ENCODE assay signal across 15 mouse cellular contexts in the genomic region with DNA sequence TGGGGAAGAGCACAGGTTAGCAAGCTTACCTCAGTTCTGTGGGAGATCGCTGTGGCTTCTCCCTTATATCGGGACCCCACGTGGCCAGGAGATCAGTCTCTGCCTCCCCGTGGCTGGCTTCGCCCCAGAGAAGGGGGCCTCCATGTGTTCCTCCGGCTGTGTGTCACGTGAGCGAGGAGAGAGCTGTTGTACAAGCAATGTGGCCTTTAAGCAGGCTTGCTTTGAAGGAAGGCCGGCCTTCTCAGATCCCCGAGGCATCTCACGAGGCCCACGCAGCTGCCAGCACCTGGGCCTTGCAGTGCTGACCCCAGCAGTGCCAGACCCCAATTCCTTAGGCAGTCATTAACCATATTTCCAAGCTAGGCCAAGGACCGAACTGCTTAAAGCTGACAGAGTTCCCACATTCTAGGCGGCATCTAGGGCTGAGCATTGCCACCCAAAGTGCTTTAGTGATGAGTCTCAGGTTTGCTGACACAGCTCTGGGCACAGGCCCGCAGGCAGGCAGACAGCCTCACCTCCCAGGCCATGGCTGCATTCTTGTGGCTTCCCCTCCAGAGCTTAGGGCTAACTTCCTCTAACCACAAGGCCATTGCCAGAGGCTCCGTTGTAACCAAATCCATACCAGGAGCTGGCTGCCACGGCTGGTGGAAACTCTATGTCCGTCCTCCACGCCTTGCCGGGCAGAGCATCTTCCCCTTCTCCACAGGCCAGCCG. TPM values are rescaled to one million over a fixed set of nuclear protein-coding genes. Genes with fewer than 3 reads are reported as not detected.
A peak's percentile ranks its signal among the peaks of the same experiment; 100 is the strongest.
DNase-seq lines count a peak whose midpoint lies in the region; ATAC-seq lines count a peak whose summit lies in the region.
"Had no signal": no experiment of that assay in that cellular context is flagged by ENCODE, and none has a peak within 500 bp of the region (broad histone marks: within the 10 kb centered on the region; RNA-seq: fewer than 3 reads in every experiment).

No protein-coding gene starts in this region.

- H3K27me3 ChIP-seq in hindbrain, embryonic 10.5 days (ENCODE audit: insufficient read depth, poor library complexity, severe bottlenecking): peaks cover 10% of the 10 kb centered on the region; the same call in 1 of the 2 replicates
- no peaks in the 10 kb centered on the region for H3K27me3 ChIP-seq in hindbrain, embryonic 12.5 days
- H3K27me3 ChIP-seq in embryonic facial prominence, embryonic 11.5 days (ENCODE audit: control insufficient read depth, insufficient read depth, low read length): no peaks in the 10 kb centered on the region
- no peaks in the 10 kb centered on the region for H3K27me3 ChIP-seq in limb, embryonic 12.5 days

- no peak overlapping the region for H3K9ac ChIP-seq in hindbrain, embryonic 12.5 days
- H3K9ac ChIP-seq in embryonic facial prominence, embryonic 11.5 days (replicated peaks; ENCODE audit: low read length): no peak overlapping the region; the same call in 1 of the 2 replicates
- peak overlapping the region; percentile 44; the same call in 1 of the 2 replicates for H3K9ac ChIP-seq in limb, embryonic 12.5 days (replicated peaks)
- H3K9ac ChIP-seq: heart, embryonic 12.5 days; liver, embryonic 14.5 days had no signal

- no peak for ATAC-seq in hindbrain, embryonic 12.5 days (ENCODE audit: low FRiP score)
- no peak; the same call in 1 of the 2 replicates for ATAC-seq in embryonic facial prominence, embryonic 11.5 days (replicated peaks; ENCODE audit: insufficient number of reproducible peaks, low FRiP score, low TSS enrichment, low read depth)
- ATAC-seq in limb, embryonic 12.5 days (ENCODE audit: insufficient number of reproducible peaks, insufficient read depth, low FRiP score, low TSS enrichment, low read depth): no peak
- ATAC-seq: CD4-positive, CD25-positive, alpha-beta regulatory T cell, adult 4 months had no signal

- no peak overlapping the region for H3K4me3 ChIP-seq in hindbrain, embryonic 10.5 days
- H3K4me3 ChIP-seq in hindbrain, embryonic 12.5 days: no peak overlapping the region
- no peak overlapping the region for H3K4me3 ChIP-seq in embryonic facial prominence, embryonic 11.5 days (ENCODE audit: low read depth, low read length)
- no peak overlapping the region for H3K4me3 ChIP-seq in limb, embryonic 12.5 days (replicated peaks)
- H3K4me3 ChIP-seq: heart, embryonic 12.5 days; left cerebral cortex, adult 2 months had no signal

- WGBS in hindbrain, embryonic 10.5 days: 68% methylated on average over 21 of the region's 21 CpGs
- 68% methylated on average over 21 of the region's 21 CpGs for WGBS in hindbrain, embryonic 12.5 days
- WGBS in embryonic facial prominence, embryonic 11.5 days: 59% methylated on average over 21 of the region's 21 CpGs
- 58% methylated on average over 21 of the region's 21 CpGs for WGBS in limb, embryonic 12.5 days

- H3K27ac ChIP-seq in hindbrain, embryonic 10.5 days: peak overlapping the region; percentile 64
- no peak overlapping the region; the same call in 1 of the 2 replicates for H3K27ac ChIP-seq in hindbrain, embryonic 12.5 days
- 0 out of 2 replicates have a peak overlapping the region, but pooled peaks have one; percentile 39 for H3K27ac ChIP-seq in embryonic facial prominence, embryonic 11.5 days (replicated peaks; ENCODE audit: low read depth, low read length)
- H3K27ac ChIP-seq in limb, embryonic 12.5 days: peak overlapping the region; percentile 77
- H3K27ac ChIP-seq: left cerebral cortex, adult 2 months; liver, embryonic 14.5 days had no signal

- DNase-seq in hindbrain, embryonic 10.5 days (ENCODE audit: low spot score): no peak
- peak; percentile 32 for DNase-seq in 416B (ENCODE audit: low read depth)
- peak; percentile 30 for DNase-seq in embryonic facial prominence, embryonic 11.5 days (ENCODE audit: low spot score)
- DNase-seq in adrenal gland, postnatal 36 days: no peak
- no peak for DNase-seq in adrenal gland, adult 18-20 months (ENCODE audit: low spot score in 2 of 2)
- DNase-seq: cerebellum, adult 2 months; gastrocnemius, postnatal 10 days; kidney, adult 2 months; lung, postnatal 36 days had no signal

- peaks cover 2% of the 10 kb centered on the region; the same call in 1 of the 2 replicates for H3K36me3 ChIP-seq in hindbrain, embryonic 10.5 days
- 0 out of 2 replicates have a peak, but pooled peaks cover 4% of the 10 kb centered on the region for H3K36me3 ChIP-seq in hindbrain, embryonic 12.5 days
- no peaks in the 10 kb centered on the region for H3K36me3 ChIP-seq in embryonic facial prominence, embryonic 11.5 days (replicated peaks; ENCODE audit: control insufficient read depth, insufficient read depth, low read depth, low read length)
- peaks cover 31% of the 10 kb centered on the region for H3K36me3 ChIP-seq in limb, embryonic 12.5 days
- H3K36me3 ChIP-seq: heart, embryonic 12.5 days had no signal

- no peak overlapping the region for H3K4me2 ChIP-seq in hindbrain, embryonic 12.5 days (replicated peaks)
- H3K4me2 ChIP-seq in embryonic facial prominence, embryonic 11.5 days (ENCODE audit: low read depth, low read length): no peak overlapping the region
- H3K4me2 ChIP-seq in limb, embryonic 12.5 days: peak overlapping the region; percentile 47; the same call in 1 of the 2 replicates
- H3K4me2 ChIP-seq: heart, embryonic 12.5 days had no signal

- no peaks in the 10 kb centered on the region for H3K9me3 ChIP-seq in hindbrain, embryonic 10.5 days
- H3K9me3 ChIP-seq in hindbrain, embryonic 12.5 days (replicated peaks): no peaks in the 10 kb centered on the region
- no peaks in the 10 kb centered on the region for H3K9me3 ChIP-seq in embryonic facial prominence, embryonic 11.5 days (replicated peaks; ENCODE audit: control insufficient read depth, low read length)
- H3K9me3 ChIP-seq in limb, embryonic 12.5 days: no peaks in the 10 kb centered on the region
- H3K9me3 ChIP-seq: heart, embryonic 12.5 days had no signal

- peaks cover 47% of the 10 kb centered on the region for H3K4me1 ChIP-seq in hindbrain, embryonic 10.5 days (replicated peaks)
- peaks cover 34% of the 10 kb centered on the region for H3K4me1 ChIP-seq in hindbrain, embryonic 12.5 days
- H3K4me1 ChIP-seq in embryonic facial prominence, embryonic 11.5 days (ENCODE audit: control insufficient read depth, insufficient read depth, low read length): peaks cover 7% of the 10 kb centered on the region
- H3K4me1 ChIP-seq in limb, embryonic 12.5 days (replicated peaks): peaks cover 49% of the 10 kb centered on the region

RNA-seq across cellular contexts. Expression of a gene that starts 53.2 kb away (rescaled TPM):
- polyA plus RNA-seq in hindbrain, embryonic 10.5 days (2016; fragmentation: Nextera tagmentation; extraction: Ambion mirVana): 4.6 and 7.5 TPM in 2 replicates
- 3.0 and 4.1 TPM in 2 replicates for polyA plus RNA-seq in hindbrain, embryonic 12.5 days (2016; fragmentation: Nextera tagmentation; extraction: Ambion mirVana)
- polyA plus RNA-seq in embryonic facial prominence, embryonic 11.5 days (2014; fragmentation: Nextera tagmentation; extraction: Ambion mirVana): 4.8 and 5.6 TPM in 2 replicates
- 4.2 and 5.2 TPM in 2 replicates for polyA plus RNA-seq in limb, embryonic 12.5 days (2016; fragmentation: Nextera tagmentation; extraction: Ambion mirVana)
- under 1 TPM; 0.13 to 0.59 TPM for total RNA-seq in adrenal gland, postnatal 36 days (2021)
- under 1 TPM; 0.19 to 0.23 TPM for total RNA-seq in adrenal gland, adult 18-20 months (2021)

Comparison
In these comparisons a context has a peak if more than half of its experiments do, and no peak if none do; other contexts are left out.
1. DNase-seq: peak in 416B (single experiment) and embryonic facial prominence, embryonic 11.5 days (single experiment); none in hindbrain, embryonic 10.5 days (single experiment), adrenal gland, postnatal 36 days (0 of 2) and adrenal gland, adult 18-20 months (0 of 2).